Mouse (Mus musculus) urinary bladder, postnatal 14 days (tissue): Measurements from ENCODE around the gene Slc27a1.

Experiments used
- DNase-seq: peaks from one replicate; pipeline ENCODE4 v3.0.0; 2021; ENCODE audit warnings: low spot score

Slc27a1 gene

DNA sequence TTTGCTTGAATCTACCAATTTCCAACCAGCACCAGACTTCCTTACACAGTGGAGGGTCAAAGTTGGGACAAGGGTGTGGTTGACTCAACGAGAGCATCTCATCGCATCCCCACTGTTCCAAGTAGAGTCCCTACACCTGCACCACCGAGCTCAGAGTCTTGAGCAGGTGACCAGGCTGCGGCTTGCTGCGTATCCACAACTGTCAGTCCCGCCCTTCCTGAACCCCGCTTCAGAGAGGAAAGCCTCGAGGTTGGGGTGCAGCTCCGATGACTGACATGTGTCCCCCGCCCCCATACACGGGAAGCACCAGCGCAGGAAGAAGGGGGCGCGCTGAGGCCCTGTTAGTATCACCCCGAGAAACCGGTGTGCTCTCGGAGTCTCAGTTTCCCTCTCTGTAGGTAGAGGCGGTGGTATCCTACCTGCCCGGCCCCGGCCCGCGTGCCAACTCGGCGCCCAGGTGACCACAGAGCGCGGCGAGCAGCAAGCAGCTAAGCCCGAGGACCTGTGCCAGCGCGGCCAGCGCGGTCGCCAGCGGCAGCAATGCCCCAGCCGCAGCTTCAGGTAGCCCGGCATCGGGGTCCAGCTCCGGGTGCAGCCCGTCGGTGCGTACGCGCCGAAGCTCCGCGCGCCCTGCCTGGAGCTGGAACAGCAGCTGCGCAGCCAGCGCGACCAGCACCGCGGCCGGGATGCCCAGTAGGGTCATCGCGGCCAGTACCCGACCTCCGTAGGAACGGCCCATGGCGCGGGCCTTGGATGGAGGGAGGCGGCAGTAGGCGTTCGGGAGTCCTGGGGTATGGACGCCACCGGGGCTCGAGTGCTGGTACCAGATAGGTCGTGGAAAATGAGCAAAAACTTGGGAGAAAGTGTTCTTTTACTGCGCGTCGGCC, 10.4 kb upstream of the Slc27a1 start, which contains the start of gene Tmem221:
Gene Tmem221 (minus strand): TSS at position 801 of the 887 bp plus-strand sequence.
- DNase-seq, result no peak

DNA sequence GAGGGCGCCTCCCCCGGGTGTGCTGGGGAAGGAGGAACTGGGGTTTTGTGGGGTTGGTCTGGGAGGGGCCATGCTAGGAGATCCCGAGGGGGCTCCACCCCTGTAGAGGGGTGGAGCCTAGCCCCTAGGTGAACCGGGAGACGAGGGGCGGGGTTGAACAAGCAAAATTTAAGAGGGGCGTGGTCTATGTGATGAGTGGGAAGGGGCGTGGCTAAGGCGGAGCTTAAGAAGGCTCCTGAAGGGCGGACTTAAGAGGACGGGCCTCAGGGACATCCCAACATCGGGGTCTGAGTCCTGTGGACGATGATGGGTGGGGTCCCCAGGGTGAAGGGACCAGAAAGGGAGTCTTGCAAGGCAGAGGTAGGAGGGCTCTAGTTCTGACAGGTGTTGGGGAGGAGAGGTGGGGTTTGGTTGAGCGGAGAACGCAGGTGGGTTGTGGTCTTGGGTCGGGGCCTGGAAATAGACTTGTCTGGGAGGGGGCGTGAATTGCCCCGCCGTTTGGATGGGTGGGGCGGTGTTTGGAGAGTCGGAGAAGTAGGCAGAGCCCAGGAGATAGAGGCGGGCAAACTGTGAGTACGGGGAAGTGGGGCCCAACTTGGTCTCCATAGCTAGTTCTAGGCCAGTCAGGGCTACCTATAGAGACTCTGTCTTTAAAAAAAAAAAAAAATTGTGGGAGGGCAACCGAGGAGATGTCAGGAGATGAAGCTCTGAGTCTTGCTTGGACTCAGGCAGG, 9.6 kb upstream of the Slc27a1 start:
- peak; percentile 87 for DNase-seq

DNA sequence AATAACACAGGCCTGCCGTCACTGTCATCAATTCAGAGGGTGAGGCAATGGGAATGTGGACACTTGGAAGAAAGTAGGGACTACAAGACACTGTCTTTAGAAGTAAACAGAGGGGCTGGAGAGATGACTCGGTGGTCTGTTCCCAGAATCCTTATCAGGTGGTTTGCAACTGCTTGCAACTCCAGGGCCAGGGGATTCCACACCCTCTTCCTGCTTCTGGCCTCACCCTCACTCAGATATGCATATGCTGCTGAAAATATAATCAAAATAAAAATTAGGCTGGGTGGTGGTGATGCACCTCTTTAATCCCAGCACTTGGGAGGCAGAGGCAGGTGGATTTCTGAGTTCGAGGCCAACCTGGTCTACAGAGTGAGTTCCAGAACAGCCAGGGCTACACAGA, 8.6 kb upstream of the Slc27a1 start:
- DNase-seq, result no peak

DNA sequence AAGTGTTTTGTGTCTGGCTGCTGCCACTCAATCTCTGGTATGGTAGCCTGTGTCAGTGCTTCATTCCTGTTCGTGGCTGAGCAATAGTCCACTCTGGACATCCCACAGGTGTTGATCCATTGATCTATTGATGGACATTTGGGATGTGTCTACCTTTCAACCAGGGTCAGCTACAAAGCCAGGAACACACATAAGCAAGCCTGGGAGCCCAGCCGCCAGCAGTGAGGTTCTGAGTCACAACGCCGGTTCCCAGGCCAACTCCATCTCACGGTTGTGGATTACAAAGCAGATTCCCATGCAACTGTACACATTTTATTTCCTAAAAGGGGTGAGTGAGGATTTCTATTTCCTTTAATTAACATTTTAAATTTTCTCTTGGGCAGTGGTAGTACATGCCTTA, 7.9 kb upstream of the Slc27a1 start:
- DNase-seq, result no peak

DNA sequence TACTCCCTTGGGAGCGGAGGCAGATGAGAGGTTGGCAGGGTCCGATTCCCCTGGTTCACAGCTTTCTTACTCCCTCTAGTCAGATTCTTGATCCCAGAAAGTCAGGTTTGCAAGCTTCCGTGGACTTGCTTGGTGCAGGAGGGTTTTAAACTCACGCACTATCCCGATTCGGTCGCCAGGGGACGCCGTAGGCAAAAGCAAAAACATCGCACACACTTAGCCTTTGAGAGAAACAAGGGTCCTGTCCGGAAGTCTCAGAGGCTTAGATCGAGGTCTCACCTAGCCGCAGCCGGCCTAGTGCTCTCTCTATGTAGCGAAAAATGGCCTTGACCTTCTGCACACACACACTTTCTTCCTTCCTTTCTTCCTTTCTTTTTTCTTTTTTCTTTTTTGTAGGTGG, 7.3 kb upstream of the Slc27a1 start:
- peak; percentile 57 for DNase-seq

DNA sequence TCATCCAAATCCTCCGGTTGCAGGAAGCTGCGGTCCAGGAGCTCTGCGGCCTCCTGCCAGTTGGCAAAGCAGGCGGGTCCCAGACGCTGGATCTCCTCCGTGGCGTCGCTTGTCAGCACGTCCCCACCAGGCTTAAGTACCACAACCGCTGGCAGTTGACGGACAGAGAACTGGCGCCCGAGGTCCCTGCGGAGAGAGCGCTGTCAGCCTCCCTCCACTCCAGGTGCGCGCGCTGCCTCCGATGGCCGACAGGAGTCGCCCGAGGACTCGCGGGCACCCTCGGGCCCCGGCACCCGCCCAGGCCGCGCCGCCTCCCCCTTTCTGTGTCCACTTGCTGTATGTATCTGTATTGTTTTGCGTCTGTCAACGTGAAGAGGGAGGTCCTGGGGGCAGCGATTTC, 5.9 kb upstream of the Slc27a1 start:
- peak; percentile 87 for DNase-seq

DNA sequence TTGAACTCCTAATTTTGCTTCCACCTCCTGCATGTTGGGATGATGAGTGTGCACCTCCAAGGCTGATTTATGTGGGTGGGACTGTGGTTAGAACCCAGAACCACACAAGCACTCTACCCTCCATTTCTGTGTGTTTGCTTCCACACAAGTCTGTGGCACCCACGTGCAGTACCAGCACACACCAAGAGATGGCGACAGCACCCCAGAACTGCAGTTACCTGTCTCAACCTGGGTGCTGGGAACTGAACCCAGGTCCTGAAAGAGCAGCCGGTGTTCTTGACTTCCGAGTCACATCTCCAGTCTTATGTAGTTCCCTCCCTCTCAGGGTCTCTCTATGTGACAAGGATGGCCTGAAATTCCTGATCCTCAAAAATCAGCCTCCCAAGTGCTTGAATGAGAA, 4.7 kb upstream of the Slc27a1 start:
- DNase-seq, result no peak

DNA sequence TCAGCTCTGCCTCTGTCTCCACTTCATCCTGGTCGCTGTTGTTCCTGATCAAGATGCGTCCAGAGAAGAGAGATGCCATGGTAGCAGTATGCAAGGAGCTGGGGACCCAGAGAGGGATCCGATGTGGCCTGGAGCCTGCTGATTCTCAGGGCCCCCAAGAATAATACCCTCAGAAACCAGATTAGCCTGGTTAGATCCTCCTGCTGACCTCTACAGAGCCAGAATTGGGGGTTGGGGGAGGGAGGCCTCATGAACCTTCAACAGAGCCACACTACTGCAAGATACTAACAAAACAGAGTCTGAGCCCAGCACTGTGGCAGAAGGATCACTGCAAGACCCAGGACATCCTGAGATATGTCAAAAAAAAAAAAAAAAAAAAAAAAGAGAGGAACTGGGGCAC, 2.2 kb upstream of the Slc27a1 start, which contains the start of gene Nxnl1:
Gene Nxnl1 (minus strand): TSS at position 101 of the 400 bp plus-strand sequence.
- DNase-seq, result no peak

DNA sequence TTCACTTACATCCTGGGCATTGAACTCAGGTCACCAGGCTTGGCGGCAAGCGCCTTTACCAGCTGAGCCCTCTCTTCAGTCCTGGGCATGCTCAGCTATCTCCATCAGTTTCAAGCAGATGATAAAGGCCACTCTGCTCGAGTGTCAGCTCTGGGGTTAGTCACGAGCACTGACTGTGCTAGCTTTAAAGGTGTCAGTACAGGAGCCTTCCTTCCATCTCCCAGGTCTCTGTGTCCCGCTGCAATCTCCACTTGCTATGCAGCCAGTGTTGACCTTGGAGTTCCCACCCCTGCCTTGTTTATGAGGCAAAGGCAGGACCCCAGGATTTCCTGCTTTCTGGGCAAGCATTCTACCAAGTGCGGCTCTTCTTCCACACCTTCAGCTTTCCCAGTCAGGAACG, 1.1 kb upstream of the Slc27a1 start:
- DNase-seq, result no peak

DNA sequence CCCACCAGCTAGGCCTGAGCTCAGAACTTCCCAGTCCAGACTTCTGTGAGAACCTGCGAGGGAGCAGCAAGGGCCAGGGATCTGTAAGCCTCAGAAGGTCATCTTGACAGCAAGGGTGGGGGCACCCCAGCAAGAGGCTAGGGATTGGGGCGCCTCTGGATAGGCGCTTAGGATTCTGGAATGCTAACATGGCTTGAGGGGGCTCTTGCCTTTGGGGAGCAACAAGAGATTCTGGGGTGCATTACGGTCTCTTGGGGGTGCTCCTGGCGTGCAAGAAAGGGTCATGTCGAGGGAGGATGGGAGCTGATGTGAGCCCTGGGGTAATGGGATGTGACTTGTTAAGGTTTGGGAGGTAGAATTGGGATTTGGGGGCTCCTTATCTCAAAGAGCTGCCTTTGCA, 259 bp downstream of the Slc27a1 start:
- DNase-seq, result no peak

DNA sequence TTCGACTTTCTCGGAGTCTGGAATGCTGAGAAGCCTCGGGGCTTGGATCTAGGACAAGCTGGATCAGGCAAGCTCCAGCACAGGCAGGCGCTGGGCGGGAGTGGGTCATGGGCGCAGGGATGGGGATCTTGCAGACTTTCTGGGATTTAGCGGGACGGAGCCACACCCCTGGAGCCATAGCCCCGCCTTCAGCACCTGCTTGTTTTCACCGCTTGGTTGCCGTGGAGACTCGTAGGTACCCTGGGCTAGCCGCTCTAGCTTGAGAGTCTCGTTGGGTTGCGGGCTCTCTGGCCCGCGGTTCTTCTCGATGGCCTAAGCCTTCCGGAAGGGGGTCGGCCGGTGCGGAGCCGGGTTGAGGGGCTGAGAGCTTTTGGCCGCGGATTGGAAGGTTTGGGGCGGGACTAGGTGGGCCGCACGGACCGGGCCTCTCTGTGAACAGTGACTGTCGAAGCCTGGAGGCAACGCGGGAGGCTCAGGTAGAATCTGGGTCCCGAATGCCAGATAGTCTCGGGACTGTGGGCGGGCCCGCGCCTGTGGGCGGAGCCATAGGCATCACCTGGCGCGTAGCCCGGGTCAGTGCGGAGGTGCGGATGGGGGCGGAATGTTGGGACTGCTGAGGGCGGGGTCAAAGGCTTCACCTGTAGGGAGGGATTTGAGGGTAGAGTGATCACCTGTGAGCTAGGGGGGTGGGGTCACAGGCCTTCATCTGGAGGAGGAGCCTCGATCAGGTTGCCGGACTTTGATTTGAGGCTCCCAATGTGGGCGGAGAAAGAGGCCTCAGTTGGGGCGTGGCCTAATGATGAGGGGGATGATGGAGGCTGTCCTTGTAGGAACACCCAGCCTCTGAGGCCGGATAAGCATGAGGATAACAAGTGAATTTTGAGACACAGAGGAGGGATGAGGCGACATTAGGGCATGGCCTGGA, 946 bp downstream of the Slc27a1 start:
- peak; percentile 94 for DNase-seq

DNA sequence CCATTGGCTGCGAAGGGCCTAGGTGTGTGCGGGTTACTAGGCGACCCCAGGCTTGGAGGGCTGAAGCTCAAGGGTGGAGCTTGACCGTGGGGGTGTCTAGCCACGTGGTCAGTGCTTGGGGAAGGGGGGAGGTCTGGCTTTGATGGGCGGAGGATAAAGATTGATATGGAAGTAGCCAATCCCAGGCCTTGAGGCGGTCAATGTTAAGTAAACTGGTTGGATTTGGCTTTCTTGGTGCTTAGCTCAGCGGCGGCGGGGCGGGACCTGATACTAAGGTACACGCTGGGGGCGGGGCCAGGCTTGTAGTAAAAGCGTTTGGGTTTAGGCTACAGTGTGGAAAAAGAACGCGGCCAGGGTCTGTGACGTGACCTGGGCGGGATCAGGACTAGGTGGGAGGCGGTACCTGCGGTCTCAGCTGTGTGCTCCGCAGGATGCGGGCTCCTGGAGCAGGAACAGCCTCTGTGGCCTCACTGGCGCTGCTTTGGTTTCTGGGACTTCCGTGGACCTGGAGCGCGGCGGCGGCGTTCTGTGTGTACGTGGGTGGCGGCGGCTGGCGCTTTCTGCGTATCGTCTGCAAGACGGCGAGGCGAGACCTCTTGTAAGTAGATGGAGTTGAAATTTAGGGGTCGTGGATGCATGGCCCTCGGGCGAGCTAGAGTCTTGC, 1.7 kb downstream of the Slc27a1 start:
- peak; percentile 98 for DNase-seq

DNA sequence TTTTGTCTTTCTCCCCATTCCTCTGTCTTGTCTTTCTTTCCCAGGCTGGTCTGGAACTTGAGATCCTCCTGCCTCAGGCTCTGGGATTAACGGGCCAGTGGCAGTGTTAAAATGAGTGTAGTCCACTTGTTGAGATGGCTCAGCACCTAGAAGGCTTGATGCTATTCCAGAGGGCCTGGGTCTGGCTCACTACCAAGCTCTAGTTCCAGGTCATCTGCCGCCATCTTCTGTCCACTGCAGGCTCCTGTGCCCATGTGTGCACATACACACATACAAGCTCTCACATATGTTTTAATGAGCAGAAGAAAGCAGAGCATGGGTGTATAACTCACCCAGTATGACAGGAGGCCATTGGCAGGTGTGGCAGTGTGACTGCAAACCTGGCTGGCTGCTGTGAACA, 3.4 kb downstream of the Slc27a1 start:
- DNase-seq, result no peak

DNA sequence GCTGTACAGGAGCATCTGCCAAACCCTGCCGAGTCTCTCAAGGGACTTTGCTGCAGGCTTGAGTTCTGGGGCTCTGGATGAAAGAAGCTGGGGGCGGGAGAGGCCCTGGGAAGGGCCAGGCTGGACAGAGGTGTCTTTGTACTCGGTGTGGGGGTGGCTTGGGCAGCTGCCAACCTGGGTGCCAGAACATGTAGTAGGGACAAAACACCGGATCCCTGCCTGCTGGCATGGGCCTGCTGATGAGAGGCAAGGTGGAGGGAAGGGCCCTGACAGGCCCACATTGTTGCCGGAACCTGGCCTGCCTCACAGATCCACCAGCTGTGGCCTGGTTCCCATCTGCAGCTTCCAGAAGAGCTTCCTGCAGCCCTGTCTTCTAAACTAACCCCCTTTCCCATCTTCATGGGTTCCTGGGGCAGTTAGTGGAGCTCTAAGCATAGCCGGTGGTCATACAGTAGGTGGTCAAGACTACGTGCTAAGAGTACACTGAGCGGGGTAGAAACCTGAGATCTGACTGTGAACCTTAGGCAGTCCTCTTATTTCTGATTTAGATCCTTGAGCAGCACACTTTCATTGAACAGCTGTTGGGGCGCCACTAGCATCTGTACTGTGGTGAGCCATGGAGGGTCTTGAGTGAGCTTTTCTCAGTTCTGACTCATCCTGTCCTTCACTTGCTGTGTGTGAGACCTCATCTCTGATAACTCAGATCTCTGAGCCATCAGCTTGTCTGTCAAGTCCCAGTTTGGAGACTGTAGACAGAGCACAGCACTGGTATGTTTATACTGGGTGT, 4.4 kb downstream of the Slc27a1 start:
- peak; percentile 79 for DNase-seq

DNA sequence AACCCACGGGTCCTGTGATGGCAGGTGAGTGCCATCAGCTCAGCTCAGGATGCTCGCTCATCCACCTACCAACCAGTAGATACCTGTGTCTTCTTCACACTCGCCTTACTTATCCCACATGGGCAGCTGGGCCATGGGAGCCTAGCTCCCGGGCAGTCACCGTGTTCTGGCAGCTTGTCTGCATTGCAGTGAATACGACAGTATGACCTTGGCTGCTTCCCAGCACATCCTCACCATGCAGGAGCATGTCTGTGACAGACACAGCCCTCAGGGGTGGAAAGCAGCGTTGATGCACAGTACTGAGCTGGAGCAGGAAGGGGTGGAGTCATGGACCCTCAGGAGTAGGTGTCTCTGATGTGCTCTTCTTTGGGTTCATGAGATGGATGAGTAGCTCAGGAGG, 5.7 kb downstream of the Slc27a1 start:
- no peak for DNase-seq

DNA sequence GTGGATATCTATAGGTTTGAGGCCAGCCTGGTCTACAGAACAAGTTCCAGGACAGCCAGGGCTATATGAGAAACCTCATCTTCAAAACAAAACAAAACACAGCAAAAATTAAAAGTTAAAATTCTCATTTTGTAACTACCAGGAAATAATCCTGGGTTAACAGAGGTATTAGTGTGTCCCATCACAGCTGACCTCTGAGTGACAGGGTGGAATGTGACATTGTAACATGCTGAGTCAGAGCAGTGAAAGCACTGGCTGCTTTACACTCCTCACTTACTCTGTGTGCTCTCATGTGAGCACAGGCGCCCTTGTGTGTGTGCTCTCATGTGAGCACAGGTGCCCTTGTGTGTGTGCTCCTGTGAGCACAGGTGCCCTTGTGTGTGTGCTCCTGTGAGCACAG, 6.3 kb downstream of the Slc27a1 start:
- DNase-seq, result no peak

DNA sequence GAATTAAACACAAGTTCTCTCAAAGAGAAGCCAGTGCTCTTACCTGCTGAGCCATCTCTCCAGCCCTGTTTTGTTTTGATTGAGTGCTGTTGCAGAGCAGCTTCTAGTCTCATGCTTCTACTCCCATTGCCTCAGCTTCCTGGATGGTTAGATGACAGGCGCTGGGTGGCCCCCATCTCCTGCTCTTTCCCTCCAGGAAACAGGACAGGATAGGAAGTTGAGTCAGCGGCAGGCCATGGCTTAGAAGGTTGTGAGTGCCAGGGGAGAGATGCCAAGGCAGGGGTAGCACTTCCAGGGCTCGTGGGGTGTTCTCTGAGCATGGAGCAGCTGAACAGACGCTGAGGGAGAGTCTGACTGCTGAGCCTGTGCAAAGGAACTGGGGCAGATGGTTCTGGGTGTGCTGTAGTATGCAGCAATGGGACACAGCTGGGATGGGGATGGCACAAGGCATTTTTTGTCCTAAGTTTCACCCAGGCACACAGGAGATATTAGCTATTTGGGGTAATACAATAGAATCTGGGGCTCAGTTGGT, 9.2 kb downstream of the Slc27a1 start:
- no peak for DNase-seq

DNA sequence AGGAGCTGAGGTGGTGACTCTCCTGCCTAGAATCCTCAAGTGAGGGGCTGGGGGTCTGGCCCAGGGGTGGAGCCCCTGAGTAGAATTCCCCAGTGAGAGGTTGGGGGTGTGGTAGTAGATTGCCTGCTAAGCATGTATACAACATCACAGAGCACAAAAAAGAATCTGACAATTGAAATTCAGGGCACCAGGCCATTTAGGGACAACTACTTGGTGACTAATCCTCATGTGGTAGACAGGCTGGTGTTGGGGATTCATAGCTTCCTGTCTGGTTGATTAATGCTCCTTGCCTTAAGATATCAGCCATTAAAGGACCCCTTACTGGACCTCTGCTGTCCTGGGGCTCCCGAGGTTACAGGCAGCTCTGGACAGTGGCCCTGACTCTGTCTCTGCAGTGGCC, 10.3 kb downstream of the Slc27a1 start:
- DNase-seq, result no peak

DNA sequence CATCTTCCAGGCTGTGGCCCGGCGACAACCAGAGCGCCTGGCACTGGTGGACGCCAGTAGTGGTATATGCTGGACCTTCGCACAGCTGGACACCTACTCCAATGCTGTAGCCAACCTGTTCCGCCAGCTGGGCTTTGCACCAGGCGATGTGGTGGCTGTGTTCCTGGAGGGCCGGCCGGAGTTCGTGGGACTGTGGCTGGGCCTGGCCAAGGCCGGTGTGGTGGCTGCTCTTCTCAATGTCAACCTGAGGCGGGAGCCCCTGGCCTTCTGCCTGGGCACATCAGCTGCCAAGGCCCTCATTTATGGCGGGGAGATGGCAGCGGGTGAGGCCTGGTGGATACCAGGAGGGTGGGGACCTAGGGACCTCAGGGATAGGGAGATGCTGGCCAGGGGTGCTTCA, 10.8 kb downstream of the Slc27a1 start:
- DNase-seq, result no peak

DNA sequence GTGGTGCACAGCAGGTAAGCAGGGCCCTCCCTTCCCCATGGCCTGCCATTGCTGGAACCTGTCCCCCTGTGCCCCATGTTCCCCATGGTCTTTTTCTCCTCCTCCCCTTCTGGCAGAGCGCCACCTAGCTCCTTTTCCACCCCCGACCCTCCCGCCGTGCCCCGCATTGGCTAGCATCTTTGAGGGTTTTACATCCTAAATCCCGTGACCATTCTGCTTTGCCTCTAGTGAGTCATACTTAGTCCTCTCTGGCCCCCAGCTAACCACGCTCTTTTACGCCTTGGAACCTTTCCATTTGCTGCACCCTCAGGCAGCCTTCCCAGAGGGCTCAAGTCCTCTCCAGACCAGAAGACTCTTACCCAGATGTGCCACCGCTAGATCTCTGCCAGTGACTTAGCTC, 11.5 kb downstream of the Slc27a1 start:
- DNase-seq, result no peak

DNA sequence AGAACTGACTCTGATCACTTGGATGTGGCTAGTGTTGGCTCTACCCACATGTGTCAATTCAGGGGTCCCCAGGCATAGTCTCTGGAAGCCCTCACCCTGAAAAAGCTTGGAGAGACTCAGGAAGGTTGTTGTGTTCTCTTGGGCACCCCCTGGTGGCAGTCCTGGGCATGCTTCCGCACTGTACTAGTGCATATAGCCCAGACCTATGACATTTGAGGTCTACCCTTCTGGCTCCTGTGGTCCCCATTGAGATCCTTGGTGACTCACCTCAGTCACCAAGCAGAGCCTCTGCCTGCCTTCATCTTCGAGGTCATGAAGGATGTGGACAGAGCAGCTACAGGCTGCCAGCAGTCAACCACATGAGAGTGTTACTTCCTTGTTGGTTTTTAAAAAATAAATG, 18.2 kb downstream of the Slc27a1 start:
- peak; percentile 42 for DNase-seq
